Mouse (Mus musculus): Measurements from ENCODE around the gene Vps4b.

Vps4b gene

DNA sequence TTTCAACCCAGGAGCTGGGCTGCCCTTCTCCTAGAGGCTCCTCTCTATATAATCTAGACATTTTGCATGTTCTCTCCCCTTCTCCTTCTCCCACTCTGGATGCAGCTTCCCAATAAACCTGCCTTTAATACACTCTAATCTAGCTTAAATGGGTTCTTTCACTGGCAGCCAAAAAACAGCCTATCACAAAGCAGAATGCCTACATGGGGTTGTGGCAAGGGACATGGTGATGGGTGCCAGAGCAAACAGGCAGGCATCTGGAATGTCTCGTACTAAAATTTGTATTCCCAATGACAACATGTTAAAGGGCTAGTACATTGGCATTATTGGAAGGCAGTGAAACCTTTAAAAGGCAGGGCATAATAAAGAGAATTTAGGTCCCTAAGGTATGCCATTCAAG lies 45.9 kb downstream of the Vps4b start:
- DNase-seq: peak; percentile 70

GRCm38 (mm10) chr1:106748555-106749315 lies 47.8 kb downstream of the Vps4b start:
- peak; percentile 17 for DNase-seq

DNA sequence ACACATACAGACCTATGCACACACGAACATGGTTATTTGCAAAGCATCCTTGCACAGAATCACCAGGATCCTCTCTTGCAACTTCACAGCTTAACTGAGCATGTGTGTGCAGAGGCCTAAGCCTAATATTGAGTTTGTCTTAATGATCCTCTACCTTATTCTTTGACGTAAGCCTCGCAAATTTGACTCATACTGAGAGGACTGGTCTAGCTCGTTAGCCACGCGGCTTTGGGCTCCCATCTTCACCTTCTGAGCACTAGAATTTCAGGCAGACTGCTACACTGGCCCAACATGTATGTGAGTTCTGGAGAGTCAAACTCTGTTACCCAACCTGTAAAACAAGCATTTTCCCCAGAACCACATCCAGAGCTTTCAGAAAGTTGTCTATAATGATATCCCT lies 53.5 kb downstream of the Vps4b start:
- no peak for DNase-seq

DNA sequence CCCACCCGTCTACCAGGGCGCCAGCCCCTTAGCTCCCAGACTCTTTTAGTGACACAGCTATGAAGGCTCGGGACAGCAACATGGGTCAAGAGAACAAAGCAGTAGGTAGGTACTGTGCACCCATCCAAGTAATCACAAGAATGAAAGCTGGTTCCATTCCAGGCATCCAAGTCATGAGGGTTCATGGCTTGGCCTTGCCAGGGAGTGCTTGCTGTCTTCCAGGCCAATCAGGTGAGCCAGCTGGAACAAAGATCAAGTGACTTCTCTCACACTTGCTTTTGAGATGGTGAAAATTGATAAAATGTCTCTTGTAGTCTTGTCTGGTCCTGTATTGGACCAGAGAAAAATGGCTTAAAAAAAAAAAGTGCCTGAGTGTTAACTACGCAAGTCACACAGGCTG lies 55.8 kb downstream of the Vps4b start:
- DNase-seq: no peak

GRCm38 (mm10) chr1:106739810-106740209 lies 56.7 kb downstream of the Vps4b start:
- DNase-seq: no peak

GRCm38 (mm10) chr1:106738092-106738491 lies 58.4 kb downstream of the Vps4b start:
- no peak for DNase-seq

- no peak for DNase-seq
Measured at GRCm38 (mm10) chr1:106736211-106736610, 60.3 kb downstream of the Vps4b start.

- DNase-seq: no peak
Measured at GRCm38 (mm10) chr1:106735586-106735985, 60.9 kb downstream of the Vps4b start.

DNA sequence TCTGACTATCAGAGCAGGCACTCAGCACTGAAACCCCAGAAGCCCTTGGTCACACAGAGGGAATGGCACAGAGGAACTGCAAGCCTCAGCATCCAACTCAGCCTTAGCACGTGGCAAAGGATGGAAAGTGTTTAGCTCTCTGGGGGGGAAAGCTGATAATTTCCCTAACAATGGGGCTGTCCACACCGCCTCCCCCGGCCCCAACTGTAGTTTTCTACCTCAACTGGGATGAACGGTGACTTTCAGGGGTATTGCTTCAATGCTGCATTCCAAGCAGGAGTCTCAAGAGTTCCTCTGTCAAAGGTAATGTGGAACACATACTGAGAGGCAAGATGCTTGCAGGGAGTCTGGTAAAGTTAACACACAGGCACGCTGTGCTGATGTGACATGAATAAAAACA lies 74.5 kb downstream of the Vps4b start:
- DNase-seq: peak; percentile 75

DNA sequence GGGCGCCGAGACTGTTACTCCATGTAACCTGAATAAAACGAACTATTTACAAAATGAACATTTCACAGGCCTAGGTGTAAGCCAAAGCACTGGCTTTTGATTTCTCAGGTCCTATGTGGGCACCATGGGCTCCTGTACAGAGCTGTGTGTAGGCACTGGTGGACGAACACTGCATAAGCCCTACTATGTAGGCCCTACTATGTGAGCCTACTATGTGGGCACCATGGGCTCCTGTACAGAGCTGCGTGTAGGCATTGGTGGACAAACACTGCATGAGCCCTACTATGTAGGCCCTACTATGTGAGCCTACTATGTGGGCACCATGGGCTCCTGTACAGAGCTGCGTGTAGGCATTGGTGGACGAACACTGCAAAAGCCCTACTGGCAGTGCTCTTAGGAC lies 78.8 kb downstream of the Vps4b start:
- peak; percentile 82 for DNase-seq

DNA sequence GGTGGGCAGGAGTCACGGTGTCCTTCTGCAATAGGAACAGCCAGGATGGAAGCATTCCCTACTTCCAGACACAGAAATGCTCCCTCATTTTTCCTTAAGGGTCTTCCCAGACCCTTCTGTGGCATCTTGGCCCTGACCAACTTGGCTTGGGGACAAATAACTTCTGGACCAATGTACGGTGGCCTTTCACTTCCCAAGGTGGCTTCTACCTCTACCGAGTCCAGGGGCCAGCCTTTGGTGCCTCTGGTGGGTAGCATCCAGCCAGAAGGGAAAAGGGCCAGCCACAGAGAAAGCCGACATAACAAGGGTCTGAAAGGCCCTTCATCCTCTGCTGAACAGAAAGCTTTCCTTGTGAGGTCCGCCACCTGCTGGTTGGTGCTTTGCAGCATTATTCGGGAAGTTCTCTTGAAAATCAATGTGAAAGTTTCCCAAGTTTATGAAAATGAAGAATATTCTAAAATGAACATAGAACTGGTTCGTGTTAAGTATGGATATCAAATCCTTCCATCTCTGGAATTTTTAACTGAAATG lies 79.4 kb downstream of the Vps4b start:
- DNase-seq: peak; percentile 91

DNA sequence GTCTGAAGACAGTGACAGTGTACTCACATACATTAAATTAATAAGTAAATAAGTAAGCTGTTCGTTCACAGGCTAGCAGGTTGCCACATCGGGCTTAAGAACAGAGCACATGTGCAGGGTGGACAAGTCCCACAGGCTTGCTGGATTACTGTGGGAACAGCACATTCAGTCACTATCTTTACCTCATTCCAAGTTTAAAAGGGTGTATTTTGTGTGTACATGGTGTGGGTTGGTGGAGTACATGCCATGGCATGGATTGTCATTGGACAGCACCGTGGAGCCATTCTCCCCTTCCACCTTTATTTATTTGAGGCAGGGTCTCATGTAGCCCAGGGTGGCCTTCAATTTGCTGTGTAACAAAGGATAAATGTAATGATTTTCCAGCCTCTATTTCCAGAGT lies 80.4 kb downstream of the Vps4b start:
- peak; percentile 77 for DNase-seq

- DNase-seq: peak; percentile 84
Measured at GRCm38 (mm10) chr1:106715111-106716083, 81.1 kb downstream of the Vps4b start.

DNA sequence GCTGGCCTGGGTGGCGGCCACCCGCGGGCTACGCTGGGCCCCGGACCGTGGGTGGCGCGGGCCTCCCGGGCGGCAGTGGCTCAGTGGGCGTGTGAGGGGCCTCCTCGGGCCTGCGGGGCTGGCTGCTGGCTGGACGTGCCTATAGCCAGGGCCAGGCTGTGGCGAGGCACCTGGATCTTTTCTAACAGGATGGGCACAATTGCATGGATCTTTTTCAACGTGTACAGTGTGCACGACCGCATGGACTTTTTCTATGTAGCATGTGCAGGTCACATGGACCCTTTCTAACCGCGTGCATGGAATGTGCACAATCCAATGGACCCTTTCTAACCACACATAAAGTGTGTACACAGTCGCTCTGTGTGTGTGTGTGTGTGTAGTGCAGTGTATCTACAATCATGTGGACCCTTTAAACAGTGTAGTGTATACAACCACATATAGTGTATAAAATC lies 82.0 kb downstream of the Vps4b start:
- DNase-seq: no peak

Measured in heart, adult 11 months (tissue).